Mouse (Mus musculus) CH12F3 (cell line): ENCODE results near the gene Nenf.

ENCODE experiments used
- in situ Hi-C: fragments of 300-500 bp; cut with MboI; formaldehyde crosslinking; loops from 2 replicates; pipeline ENCODE4 v1.14.3; 2020; ENCODE audit warnings: low sequenced_read_pairs

Nenf gene

DNA sequence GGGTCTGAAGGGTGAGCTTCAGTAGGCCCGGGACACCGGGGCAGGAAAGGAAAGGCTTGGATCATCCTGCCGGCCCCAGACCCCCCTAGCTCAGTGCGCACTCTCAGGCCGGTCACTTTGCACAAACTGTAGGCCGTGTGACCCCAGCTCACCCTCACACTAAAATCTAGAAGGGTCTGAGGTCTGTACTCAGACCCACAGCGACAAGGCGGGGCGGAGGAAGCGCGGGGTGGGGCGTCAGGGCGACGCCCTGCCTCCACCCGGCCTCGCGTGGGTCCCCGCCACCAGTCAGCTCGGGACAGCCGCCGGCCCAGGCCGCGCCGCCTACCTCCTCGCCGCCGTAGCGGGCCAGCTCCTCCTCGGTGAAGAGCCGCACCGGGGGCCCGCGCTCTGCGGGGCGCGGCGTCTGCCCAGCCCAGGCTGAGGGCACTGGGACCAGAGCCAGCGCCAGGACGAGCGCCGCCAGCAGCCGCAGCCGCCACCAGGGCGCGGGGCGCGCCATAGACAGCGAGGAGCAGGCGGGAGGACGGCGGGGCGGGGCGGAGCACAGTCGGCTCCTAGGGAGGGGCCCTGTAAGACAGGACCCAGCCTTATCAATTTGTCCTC, at the start of gene Nenf:
Nenf (minus strand) TSS at position 604 of the 606 bp plus-strand sequence.
- in situ Hi-C loops = no loop called here

DNA sequence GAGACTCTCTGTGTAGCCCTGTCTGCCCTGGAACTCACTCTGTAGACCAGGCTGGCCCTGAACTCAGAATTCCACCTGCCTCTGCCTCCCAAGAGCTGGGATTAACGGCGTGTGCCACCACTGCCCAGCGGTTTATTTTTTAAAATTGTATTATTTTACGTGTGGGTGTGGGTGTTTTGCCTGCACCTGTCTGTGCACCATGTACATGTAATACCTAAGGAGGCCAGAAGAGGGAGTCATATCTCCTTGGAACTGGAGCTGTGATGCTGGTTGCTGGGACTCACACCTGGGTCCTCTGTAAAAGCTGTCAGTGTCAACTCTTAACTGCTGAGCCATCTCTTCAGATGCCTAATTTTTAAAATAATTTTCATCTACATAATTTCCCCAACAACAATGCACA, 46.5 kb upstream of the Nenf start:
- in situ Hi-C loops = no loop called here

DNA sequence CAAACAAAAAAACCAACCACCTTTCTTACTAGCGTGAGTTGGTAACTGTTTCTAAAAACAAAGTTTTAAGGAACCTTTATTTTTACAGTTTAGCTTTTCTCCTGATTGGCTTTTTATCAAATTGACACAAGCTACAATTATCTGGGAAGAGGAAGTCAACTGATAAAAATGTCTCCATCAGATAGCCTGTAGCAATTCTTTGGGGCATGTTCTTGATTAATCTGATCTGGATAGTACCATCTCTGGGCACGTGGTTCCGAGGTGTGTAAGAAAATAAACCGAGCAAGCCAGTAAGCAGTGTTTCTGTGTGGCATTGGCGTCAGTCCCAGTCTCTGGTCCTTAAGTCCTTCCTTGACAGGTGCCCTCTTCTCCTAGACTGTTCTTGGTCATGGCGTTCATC, 44.4 kb upstream of the Nenf start:
- in situ Hi-C loops = no loop called here

DNA sequence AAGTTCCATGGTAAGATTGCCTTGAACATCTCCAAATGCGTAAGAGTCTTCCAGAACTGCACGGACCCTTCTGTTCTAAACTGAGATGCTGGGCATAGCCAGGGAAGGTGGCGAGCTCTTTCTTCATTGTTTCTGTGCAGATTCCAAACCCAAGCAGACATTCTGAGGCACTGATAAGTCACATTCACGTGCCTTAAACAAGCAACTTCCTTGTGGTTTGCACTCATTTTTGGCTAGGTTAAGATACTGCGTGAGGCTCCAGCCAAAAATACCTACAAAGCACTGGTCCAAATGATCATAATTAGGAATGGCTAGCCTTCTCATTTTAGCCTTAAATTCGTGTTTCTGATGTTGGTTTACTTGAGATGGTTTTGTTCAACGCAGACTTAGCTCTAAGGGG, 41.5 kb upstream of the Nenf start:
- in situ Hi-C loops = no loop called here

DNA sequence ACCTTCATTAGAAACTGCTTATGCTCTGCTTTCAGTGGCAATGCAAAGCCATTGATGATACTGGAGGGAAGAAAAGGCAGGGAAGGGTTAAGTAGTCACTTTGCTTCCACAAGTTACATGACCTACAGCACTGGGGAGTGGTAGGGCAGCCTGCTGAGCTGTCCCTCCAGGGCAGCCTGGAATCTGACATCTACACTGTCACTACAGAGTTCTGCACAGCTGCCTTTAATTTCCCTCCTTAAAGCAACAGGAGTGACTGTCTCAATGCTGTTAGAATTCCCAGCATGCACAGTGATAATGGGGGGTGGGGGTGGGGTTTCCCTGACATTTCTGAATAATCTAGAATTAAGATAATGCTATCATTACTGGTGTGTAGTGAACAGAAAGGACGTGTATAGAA, 38.9 kb upstream of the Nenf start:
- in situ Hi-C loops = no loop called here

DNA sequence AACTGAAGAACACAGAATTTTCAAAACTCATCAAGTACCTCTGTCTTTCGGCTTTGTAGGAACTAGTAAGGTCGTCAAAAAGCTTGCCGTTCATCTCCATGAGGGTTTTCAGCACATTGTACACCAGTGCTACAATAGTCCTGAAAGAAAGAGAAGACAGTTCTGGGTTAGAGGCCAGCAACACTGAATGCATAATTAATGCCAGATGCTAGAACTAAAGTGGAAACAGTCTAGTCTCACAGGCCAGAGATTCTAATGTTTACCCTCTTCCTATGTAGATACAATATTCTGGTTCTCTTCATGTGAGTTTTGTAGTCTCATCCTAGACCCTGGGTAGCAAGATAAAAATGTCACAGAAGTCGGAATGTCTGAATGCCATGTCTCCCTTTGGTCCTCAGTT, 35.8 kb upstream of the Nenf start:
- in situ Hi-C loops = no loop called here

DNA sequence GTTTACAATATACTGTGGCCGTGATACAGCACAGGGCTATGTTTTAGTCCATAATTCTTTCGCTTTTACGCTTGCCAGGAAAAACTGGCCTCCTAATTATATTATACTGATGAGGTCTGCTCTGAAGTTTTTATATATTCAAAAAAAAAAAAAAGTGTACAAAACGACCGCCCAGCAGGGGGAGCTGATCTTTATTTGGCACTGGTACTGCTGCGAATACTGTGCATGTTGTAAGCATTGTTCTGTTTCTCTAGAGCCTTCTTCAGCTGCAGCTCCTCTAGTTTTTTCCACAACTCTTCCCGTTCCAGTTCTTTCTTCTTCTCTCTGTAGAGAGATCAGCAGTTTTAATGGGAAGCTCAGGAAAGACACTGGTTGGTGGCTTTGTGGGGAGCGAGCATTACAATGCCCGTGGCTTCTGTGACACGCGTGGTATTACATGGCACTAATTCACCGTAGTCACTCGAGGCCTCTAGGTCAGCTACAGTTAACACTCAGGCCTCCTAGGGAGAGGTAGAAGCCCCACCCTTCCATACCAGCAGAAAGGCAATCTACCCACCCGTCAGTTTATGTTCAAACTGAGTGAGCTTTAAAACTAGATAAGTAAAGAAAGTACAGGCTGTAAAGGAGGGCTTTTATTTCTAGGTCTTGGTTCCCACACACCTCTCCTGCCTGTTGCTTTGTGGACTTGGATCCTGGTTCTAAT, 34.9 kb upstream of the Nenf start:
- in situ Hi-C loops = no loop called here

DNA sequence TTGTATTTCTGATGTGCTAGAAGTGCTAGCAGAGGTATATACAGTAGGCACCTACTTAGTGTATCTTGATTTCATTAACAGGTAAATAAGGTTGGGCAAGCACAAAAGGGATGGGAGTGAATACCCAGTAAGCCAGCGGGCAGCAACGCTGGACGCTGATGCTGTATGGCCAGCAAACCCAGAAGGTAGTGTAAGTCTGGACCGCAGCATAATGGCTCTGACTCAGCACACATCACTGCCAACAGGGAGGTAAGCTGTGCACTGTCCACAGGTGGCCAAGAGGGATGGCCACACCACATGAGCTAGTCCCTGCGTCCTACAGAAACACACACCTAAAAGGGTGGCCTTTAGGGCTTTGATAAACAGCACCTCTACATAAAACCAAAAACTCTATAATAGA, 32.4 kb upstream of the Nenf start:
- in situ Hi-C loops = no loop called here

DNA sequence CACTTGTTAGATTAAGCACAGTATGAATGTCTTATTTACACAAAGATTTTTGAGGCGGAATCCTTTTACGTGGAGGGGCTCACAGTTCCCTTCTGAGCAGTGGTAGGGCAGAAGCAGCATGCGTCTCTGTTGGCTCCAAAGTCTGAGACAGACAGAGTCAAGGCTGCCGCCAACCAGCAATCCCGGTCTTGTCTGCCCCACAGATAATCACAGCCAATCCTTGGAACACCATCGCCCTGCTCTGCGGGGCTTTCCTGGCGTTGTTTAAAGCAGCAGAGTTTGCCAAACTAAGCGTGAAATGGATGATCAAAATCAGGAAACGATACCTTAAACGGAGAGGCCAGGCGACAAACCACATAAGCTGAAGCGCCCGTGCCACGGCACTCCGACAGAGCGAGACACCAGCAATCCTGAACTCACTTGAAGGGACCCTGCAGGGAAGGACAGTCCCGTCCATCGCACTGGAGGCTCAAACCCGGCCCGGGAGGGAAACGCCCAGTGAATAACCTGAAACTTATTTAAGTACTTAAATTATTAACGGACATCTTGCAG, 31.6 kb upstream of the Nenf start:
- in situ Hi-C loops = loop anchor here (25.0 kb wide), 1 partner anchor 463 kb away; the partner anchor contains the start of gene Nek2

DNA sequence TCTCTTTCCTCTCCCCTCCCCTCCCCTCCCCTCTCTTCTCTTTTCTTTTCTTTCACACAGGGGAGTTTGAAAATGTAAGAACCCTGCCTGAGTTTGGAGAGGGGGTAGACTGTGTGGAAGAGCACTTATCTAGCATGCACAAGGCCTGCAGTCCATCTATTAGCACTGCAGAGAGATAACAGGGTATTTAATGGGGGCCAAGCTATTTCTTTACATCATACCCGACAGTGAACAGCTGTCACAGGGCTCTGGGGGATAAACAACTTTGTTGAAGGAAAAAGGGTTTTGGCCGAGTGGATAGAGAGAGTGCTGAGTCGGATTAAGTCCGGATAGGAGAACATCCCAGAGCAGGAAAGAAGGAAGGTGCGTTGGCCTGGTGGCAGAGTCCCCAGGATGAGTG, 31.0 kb upstream of the Nenf start:
- in situ Hi-C loops = loop anchor here (25.0 kb wide), 1 partner anchor 463 kb away; the partner anchor contains the start of gene Nek2

DNA sequence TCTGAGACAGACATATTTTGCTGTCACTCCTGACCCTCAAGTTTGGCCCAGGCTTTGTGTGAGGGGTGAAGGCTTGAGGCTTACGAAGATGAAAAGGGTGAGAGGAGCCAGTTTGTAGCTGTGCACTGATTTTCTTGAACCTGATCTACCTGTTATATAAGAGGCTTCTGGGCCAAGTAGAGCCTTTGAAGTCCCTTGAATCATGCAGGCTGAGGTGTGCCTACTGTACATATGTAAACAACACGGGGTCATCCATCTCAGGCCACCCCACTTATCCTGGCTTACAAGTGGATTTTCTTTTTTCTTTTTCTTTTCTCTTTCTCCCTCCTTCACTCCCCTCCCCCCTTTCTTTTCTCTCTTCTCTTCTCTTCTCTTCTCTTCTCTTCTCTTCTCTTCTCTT, 30.6 kb upstream of the Nenf start:
- in situ Hi-C loops = loop anchor here (25.0 kb wide), 1 partner anchor 464 kb away; the partner anchor contains the start of gene Nek2

DNA sequence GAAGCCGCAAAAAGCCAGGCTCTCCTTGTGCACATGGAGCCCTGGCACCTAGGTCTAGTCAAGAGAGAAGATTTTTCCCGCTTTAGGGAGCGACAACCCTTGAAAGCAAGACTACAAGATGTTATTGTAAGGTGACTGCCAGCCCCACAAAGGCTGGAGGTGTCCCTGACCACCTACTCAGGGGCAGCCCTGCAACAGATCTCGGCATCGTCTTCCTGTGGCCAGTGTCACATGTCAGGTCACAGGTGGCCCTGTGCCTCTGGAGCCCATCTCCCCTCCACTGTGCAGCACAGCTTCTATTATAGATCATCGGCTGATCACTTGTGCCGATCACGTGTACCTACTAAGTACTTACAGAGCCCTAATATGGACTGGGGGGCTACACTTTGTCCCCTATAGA, 29.6 kb upstream of the Nenf start:
- in situ Hi-C loops = loop anchor here (25.0 kb wide), 1 partner anchor 465 kb away; the partner anchor contains the start of gene Nek2

DNA sequence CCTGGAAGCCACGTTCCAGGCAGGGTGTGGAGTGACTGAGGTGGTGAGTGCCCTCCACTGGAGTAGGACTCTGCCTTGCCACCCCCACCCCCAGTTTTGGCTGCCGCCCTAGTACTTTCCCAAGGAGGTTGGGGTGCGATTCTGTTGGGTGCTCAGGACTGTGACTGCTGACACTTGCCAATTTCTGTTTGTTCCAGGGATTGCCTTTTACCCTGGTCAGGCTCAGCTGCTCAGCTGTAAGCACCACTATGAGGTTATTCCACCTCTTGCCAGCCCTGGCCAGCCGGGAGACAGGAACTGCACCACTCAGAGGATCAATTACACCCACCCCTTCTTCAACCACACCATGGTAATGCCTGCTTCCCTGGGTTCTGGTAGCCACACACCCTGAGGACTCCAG, 22.5 kb upstream of the Nenf start:
- in situ Hi-C loops = loop anchor here (25.0 kb wide), 1 partner anchor 472 kb away; the partner anchor contains the start of gene Nek2

DNA sequence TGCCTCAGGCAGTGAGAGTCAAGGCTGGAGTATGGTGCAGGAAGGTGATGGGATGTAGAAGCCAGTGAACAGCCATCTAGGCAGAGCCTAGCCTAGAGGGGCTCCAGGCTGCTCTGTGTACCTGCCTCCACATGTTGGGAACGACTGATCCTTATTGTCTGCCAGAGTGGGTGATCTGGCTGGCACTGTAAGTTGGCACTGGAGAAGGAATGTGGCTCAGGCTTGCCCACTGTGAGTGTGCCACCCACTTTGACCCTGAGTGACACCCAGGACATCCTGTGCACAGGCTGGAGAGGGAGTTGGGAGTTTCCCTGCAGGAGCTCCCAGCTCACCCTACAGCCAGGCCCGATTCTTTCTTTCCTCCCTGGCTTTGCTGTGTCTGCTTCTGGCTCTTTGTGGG, 21.9 kb upstream of the Nenf start:
- in situ Hi-C loops = loop anchor here (25.0 kb wide), 1 partner anchor 472 kb away; the partner anchor contains the start of gene Nek2

DNA sequence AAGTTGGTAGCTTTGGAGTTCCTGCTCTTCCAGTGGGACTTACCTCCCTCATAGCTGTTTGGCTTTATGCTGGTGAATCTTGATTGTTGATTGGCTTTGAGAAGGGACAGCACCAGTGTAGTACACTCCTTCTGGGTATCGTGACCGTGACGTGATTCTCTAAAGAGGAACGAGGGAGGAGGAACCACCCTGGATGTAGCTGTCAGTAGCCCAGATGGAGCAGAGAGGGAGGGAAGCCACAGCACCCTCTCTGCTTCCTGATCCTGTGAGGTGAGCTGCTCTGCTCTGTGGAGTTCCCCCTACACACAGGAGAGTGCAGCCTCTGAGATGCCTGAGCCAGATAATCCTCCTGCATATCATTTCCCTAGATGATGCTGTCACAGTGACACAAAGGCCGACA, 16.5 kb upstream of the Nenf start:
- in situ Hi-C loops = loop anchor here (25.0 kb wide), 1 partner anchor 478 kb away; the partner anchor contains the start of gene Nek2

DNA sequence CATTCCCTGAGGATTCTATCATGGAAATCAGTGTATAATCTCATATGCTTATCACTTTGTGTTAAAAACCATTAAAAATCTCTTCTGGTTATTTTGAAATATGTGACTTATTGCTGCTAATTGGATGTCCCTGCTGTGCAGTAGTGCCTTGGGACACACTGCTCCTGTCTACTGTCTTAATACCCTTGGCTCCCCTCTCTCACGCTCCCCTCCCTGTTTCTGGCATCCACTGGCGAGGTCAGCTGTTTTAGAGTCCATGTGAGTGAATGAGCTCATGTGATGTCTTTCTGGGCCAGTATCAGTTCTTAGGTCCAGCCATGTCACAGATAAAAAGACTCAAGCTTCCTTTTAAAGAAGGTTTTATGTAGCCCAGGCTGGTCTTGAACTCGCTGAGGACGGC, 12.4 kb upstream of the Nenf start:
- in situ Hi-C loops = loop anchor here (25.0 kb wide), 1 partner anchor 482 kb away; the partner anchor contains the start of gene Nek2

DNA sequence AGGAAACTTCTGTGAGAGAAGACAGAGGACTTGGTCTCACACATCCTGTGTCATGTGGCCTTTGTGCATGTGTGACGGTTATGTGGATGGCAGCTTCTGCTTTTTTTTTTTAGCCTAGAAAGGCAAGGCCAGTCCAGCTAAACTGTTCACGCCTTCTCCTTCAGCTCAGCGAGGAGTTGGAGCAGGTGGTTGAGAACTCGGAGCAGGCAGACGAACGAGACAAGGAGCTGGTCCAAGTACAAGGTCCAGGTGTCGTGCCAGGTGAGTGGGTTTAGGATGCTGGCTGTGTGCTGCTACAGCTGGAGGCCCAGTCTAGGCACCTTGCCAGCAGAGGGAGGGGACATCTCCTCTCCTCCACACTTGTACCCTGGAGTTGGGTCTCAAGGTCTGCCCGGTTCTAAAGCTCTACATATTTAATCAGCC, 10.0 kb upstream of the Nenf start:
- in situ Hi-C loops = loop anchor here (25.0 kb wide), 1 partner anchor 484 kb away; the partner anchor contains the start of gene Nek2

DNA sequence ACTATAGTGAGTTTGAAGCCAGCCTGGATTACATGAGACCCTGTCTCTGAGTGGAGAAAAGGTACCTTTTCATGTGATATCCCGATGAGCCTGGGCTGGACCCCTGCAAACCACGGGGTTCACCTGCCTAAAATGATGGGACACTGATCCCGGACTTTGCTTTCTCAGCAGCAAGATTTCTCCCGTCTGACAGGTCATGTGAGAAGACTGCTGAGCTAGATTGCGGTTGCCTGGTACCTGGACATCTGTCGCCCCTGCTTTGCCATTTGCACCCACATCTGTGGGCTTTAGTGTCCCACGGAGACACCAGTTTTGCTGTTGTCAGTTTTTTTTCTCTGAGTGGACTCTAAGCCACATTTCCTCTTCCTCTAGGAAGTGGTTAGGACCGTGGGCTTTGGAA, 9.3 kb upstream of the Nenf start:
- in situ Hi-C loops = loop anchor here (25.0 kb wide), 1 partner anchor 485 kb away; the partner anchor contains the start of gene Nek2

DNA sequence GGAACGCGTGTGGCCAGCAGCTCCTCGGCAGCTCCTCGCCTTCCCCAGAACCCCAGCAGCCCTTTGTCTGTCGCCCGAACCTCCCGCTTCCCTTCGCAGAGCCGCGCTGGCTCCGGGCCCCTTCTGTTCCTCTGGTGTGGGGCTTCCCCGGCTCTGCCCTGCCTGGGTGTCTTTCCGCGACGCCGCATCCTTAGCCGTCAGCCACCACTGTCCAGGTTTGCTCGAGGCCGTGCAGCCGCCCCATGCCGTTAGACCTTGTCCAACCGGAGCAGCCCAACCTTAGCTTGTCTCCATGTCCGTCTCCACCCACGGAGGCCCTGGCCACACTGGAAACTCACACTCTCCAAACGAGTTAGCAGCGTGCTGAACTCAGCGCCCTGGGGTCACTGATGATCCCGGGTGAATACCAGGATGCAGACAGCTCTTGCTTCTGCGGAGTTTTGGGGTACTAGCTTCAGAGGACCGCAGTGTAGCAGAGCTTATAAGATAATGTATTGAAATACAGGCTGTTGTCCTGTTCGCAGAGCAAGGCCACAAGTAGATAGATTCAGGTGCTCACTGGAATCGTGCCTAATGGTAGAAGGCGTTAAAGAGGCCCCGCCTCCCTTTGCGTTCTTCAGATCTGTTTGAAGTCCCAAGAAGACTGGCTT, 8.4 kb upstream of the Nenf start:
- in situ Hi-C loops = loop anchor here (25.0 kb wide), 1 partner anchor 486 kb away; the partner anchor contains the start of gene Nek2

DNA sequence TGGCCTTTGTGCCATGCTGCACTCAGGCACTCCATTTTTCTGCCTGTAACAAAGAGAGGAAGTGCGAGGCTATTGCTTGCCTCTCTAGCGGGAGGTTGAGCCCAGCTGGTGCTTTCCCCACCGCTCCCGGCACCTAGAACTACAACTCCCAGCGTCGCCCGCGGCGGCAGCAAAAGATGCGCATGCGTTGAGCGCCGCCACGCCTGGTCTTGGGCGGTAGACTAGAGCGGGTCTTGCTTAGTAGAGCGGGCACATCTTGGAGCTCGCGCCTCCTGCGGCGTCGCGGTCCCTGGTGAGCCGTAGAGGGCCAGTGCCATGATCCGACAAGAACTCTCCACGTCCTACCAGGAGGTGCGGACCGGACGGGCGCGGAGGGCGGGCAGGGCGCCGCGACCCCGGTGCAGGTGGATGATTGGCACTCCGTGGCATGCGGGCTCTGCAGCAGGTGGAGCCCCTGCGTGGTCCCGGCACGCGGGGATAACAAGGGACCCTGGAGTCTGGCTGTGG, 7.8 kb upstream of the Nenf start, which contains the start of gene Tmem206:
Tmem206 (plus strand) TSS at position 187 of the 507 bp plus-strand sequence.
- in situ Hi-C loops = loop anchor here (25.0 kb wide), 1 partner anchor 487 kb away; the partner anchor contains the start of gene Nek2
